Mouse (Mus musculus) gastrocnemius, postnatal 4 days (tissue): ENCODE data around the gene Ipo5. TPM values are rescaled to one million over a fixed set of nuclear protein-coding genes. Genes with fewer than 3 reads are reported as not detected.

Source experiments
- total RNA-seq, 2 experiments: library from RNA; stranded (reverse); gene quantifications; 2 replicates each; pipeline ENCODE4 v1.2.3; 2021

The Ipo5 gene
- total RNA-seq, 2 experiments from 2014 or later = 111 to 112 TPM

Other genes starting within 250 kb of the Ipo5 start
- 10 to 100 TPM; 64.2 to 65.8 TPM for gene Farp1, start 124.0 kb downstream of the Ipo5 start, total RNA-seq